Comparison of ENCODE assay signal across 19 mouse cellular contexts in the genomic region with DNA sequence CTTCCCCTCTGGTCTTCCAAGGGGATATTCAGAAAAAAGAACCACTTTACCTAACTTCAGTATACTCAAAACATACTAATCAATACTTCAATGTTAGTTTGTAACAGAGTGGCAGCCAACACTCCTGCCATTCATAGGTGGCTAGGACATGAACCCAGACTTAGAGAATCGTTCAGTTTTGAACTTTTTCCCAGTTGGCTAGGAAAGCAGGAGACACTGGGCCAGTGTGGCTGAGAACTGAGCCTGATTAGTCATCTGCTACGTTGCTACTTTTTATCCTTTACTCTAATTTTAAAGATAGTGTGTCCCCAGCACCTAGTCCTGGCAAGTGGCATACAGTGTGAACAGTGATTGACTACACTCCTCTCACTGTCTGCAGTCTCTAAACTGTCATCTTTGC.
"Had no signal": no experiment of that assay in that cellular context is flagged by ENCODE, and none has a peak within 500 bp of the region (broad histone marks: within the 10 kb centered on the region; RNA-seq: fewer than 3 reads in every experiment).

No protein-coding gene starts in this region.

- H3K27ac ChIP-seq: layer of hippocampus, adult 2 months; limb, embryonic 10.5 days; limb, embryonic 13.5 days; liver, embryonic 15.5 days; stomach, postnatal 0 days had no signal

- H3K4me1 ChIP-seq: limb, embryonic 10.5 days; limb, embryonic 13.5 days; liver, embryonic 15.5 days had no signal

- H3K27me3 ChIP-seq: limb, embryonic 13.5 days; liver, embryonic 15.5 days had no signal

- H3K9me3 ChIP-seq: limb, embryonic 10.5 days; limb, embryonic 13.5 days; liver, embryonic 15.5 days had no signal

- DNase-seq: kidney, adult 18-20 months; kidney, adult 9 months; kidney, postnatal 14 days; kidney, postnatal 4 days; layer of hippocampus, adult 9-11 months; lung, adult 2 months; lung, postnatal 14 days; lung, postnatal 4 days; midbrain, embryonic 14.5 days; right cerebral cortex, postnatal 4 days; thymus, adult 18-20 months; thymus, postnatal 4 days had no signal

- H3K4me3 ChIP-seq: layer of hippocampus, adult 2 months; limb, embryonic 10.5 days; limb, embryonic 13.5 days; liver, embryonic 15.5 days had no signal

- H3K9ac ChIP-seq: limb, embryonic 13.5 days; liver, embryonic 15.5 days had no signal

- H3K4me2 ChIP-seq: limb, embryonic 13.5 days; liver, embryonic 11.5 days; liver, embryonic 15.5 days; midbrain, embryonic 11.5 days had no signal
